Mouse (Mus musculus): ENCODE results near the gene Agk.

The Agk gene

GRCm38 (mm10) chr6:40413046-40413445, 88.1 kb downstream of the Agk start:
- DNase-seq (ENCODE audit: low spot score), result no peak

DNA sequence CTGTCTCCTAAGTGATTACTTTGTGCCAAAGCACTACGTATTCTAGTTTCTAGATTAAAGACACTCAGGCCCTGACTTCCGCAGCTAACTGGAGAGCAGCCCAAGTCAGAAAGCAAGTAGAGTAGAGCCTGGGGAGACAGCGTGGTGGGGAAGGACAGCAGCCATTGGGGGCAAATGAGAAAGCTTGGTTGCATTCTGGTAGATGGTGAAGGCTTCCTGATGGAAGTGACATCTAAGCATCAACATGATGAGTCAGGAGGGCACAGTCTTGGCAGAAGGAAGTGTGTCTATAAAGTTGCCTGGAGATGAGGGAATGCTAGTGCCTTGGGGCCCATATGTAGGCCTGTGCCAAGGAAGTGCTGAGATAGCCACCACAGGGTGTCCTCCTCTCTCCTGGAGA, 88.6 kb downstream of the Agk start:
- DNase-seq (ENCODE audit: low spot score), result no peak

- DNase-seq (ENCODE audit: low spot score), result no peak
These were observed 90.8 kb downstream of the Agk start for GRCm38 (mm10) chr6:40415799-40416198.

GRCm38 (mm10) chr6:40418386-40418785, 93.4 kb downstream of the Agk start:
- DNase-seq (ENCODE audit: low spot score), result no peak

- no peak for DNase-seq (ENCODE audit: low spot score)
These were observed 96.1 kb downstream of the Agk start for GRCm38 (mm10) chr6:40421099-40421498.

DNA sequence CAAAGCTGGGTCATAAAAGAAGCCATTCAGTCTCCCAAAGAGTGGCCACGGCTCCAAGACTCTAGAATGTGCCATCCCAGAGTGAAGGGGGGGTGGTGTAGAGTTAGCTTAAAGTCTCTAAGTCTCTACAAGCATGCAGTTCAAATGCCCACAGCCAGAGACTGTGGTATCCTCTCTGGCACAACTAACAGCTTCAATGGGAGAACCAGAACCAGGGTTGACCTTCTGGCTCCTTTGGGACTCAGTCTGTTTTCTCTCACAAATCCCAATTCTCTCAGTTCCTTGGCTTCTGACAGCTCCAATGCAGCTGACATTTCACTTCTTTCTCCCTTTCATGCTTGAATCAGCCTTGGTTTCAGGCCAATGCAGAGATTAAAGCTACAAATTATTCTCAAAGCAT, 98.0 kb downstream of the Agk start:
- no peak for DNase-seq (ENCODE audit: low spot score)

DNA sequence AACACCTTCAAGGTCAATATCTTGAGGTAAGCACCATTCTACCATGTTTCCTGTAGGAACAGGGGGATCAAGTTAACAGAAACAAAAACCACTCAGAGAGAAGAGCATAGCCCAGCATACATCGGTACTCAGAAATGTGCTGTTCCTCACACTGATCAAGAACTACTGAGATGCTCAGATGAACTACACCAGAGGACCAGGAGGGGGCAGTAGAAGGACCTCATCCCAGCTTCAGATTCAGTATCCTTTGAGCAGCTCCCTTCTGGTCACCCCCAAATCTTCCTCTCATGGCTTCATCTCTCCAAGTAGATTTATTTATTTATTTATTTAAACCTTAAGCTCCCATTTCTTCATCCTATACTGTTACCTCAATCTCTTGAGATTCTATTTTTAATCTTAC, 98.8 kb downstream of the Agk start:
- peak; percentile 57 for DNase-seq (ENCODE audit: low spot score)

- DNase-seq (ENCODE audit: low spot score), result no peak
These were observed 102.5 kb downstream of the Agk start for GRCm38 (mm10) chr6:40427441-40427840.

- DNase-seq (ENCODE audit: low spot score), result no peak
These were observed 103.7 kb downstream of the Agk start for GRCm38 (mm10) chr6:40428696-40429095.

GRCm38 (mm10) chr6:40429521-40429931, 104.6 kb downstream of the Agk start:
- no peak for DNase-seq (ENCODE audit: low spot score)

- DNase-seq (ENCODE audit: low spot score), result no peak
These were observed 105.3 kb downstream of the Agk start for GRCm38 (mm10) chr6:40430251-40430650.

DNA sequence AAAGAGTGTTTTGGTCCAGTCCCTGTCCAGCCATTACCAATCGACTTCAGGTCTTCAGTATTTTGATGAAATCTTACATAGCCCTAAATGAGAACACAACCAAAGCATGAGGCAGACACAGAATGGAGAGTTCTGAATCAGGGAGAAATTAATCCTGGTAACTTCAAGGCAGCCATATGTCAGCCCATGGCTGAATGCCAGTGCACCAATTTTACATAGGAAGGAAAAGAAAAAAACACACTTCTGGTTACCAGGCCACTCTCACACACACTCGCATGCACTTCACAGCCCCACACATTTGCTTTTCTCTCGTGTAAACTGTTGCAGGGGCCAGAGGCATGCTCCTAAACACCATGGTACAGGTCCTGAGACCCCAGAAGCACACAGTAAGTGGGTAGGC, 105.9 kb downstream of the Agk start:
- DNase-seq (ENCODE audit: low spot score), result no peak

DNA sequence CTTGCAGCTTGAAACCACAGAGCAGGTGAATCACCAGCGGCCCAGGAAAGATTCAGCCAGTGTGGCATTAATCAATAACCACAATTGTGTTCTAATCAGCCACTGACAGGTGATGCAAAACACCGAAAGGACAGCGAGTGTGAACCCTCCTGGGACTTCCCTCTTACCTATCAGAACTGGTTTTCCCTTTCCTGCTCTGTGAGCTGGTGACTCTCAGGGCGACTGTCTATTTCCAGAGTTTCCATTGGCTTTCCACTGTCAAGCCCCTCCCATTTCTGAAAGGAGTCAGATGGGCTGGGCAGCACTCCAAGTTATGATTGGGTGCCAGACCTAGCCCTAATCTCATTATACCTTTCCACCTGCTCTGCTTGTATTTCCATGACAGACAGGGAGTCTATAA, 106.4 kb downstream of the Agk start:
- no peak for DNase-seq (ENCODE audit: low spot score)

DNA sequence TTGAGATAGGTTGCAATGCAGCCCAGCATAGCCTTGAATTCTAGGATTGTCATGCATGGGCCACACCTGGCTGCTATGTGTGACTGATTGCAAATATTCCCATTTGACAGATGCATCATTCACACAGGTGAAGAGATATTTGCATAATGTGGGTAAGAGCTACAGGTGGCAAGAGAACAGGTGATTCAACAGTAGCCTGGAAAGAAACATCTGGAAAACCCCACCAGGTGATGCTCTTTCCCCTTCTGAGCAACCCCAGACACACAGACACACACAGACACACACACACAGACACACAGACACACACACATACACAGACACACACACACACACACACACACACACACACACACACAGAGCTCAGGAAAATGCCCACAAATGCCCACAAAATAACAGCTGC, 106.8 kb downstream of the Agk start:
- no peak for DNase-seq (ENCODE audit: low spot score)

DNA sequence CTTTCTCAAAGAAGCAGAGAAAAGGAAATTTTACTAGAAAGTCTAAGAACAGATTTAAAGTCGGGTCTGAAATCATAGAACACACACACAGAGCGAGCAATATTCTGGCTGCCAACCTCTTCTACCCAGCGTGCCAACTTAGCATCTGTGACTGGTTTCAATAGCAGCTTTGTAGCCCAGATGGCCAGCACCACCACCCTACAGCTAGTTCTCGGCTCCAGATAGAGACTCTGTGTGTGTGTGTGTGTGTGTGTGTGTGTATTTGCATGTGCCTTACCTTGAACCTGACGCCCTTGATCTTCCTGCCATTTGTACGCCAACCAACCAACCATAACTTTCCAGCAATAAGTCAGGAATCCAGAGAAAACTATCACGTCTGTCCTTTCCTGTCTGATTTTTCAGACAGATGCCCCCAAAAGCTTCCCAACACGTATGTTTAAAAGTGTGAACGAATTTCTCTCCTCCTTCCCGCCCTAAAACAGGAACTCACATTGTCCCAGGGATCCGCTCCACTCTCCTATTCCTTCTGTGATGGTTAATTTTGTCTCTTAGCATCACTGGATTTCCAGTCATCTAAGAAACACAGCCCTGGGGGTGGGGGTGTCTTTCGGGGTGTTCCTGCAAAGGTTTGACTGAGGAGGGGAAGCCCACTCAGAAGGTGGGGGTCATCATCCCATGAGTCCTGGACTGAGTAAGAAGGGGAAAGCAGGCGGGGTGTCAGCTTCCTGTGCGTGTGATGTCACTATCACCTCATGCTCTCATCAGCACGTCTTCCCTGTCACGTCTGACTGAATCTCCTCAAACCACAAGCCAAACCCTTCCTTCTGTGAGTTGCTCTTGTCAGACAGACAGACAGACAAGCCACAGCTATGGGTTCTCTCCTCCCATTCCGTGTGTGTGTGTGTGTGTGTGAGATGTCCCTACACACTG, 107.6 kb downstream of the Agk start:
- no peak for DNase-seq (ENCODE audit: low spot score)

- no peak for DNase-seq (ENCODE audit: low spot score)
These were observed 109.7 kb downstream of the Agk start for GRCm38 (mm10) chr6:40434697-40435096.

- DNase-seq (ENCODE audit: low spot score), result peak; percentile 64
These were observed 110.4 kb downstream of the Agk start for GRCm38 (mm10) chr6:40435151-40436046.

DNA sequence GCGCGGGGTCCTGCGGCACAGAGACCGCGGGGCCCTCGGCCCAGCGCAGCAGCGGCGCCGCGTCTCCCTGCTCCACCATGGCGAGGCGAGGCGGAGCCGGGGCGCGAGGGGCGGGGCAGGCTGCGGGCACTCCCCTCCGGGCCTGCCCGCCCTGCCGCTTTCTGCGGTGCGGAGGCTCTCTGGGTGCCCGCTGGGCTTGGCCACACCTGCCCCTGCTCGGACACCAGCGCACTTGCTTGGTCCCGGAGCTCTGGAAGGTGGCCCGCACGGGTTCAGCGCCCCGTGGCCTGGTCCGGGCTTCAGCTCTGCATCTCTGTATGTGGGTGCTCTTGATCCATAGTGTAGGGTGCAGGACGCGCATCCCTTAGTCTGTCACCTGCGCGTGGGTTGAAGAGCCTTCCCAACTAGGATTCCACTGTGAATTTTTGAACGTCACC, 111.1 kb downstream of the Agk start, which contains the start of gene E330009J07Rik:
Gene E330009J07Rik, minus strand, starts transcription at position 89 of the 437 bp plus-strand sequence.
- peak; percentile 72 for DNase-seq (ENCODE audit: low spot score)

DNA sequence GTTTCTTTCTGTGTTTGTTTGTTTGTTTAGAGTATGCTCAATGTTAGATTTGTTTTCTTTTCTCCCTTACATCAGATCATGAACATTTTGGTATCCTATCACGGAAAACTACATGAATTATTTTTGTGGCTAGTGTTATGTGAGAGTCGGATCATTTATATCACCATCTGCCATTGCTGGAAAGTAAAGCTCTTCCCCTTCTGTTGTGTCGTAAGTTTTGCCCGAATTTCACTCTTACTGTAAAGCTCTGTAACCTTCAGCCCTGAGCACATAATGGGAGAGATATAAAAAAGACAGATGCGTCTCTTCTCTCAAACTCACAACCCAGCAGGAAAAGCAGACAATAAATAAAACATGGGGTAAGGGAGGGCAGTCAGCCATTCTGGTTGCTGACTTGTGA, 114.0 kb downstream of the Agk start, which contains the start of gene Wee2:
Gene Wee2, plus strand, starts transcription at position 153 of the 400 bp plus-strand sequence.
- DNase-seq (ENCODE audit: low spot score), result no peak

- no peak for DNase-seq (ENCODE audit: low spot score)
These were observed 114.8 kb downstream of the Agk start for GRCm38 (mm10) chr6:40439731-40440130.

DNA sequence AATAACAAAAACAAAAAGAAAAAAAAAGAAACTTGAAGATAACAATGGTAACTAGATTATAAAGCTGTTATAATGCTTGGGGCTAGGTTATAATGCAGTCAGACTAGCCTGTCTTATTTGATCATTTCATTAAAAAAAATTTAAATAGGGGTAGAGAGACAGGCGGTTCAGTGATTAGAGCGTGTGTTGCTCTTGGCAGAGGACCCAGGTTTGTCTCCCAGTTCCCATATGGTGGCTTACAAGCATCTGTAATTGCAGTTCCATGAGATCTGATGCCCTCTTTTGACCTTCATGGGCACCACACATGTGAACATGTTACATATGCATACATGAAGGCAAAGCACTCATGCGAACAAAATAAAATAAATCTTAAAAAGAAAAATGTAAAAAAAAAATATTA, 116.3 kb downstream of the Agk start:
- no peak for DNase-seq (ENCODE audit: low spot score)

- no peak for DNase-seq (ENCODE audit: low spot score)
These were observed 116.8 kb downstream of the Agk start for GRCm38 (mm10) chr6:40441755-40442154.

Measured in embryo, embryonic 10 days (tissue).